Mouse (Mus musculus) spleen, postnatal 14 days (tissue): Measurements from ENCODE around the gene Cdkn2d.
"Not testable (repeated sequence)": the region's sequence is repeated elsewhere in the genome, so short reads cannot be mapped to it uniquely, and the experiment has no call there.

Source experiments
- DNase-seq, 2 experiments: peaks; one replicate each; pipeline ENCODE4 v3.0.0; 2021 to 2022; ENCODE audit warnings: low spot score in 2 of 2

Gene Cdkn2d

GRCm38 (mm10) chr9:21275013-21275710, 16.0 kb downstream of the Cdkn2d start:
- DNase-seq: no peak

GRCm38 (mm10) chr9:21274336-21274735, 16.9 kb downstream of the Cdkn2d start:
- no peak for DNase-seq

GRCm38 (mm10) chr9:21273520-21274228, 17.5 kb downstream of the Cdkn2d start:
- no peak for DNase-seq

GRCm38 (mm10) chr9:21273094-21273493, 18.1 kb downstream of the Cdkn2d start:
- DNase-seq: no peak

- no peak for DNase-seq
These were observed 18.8 kb downstream of the Cdkn2d start for GRCm38 (mm10) chr9:21272391-21272790.

- not testable (repeated sequence) for DNase-seq
These were observed 21.6 kb downstream of the Cdkn2d start for GRCm38 (mm10) chr9:21269590-21269989.

- DNase-seq: no peak
These were observed 22.9 kb downstream of the Cdkn2d start for GRCm38 (mm10) chr9:21268305-21268704.

- no peak for DNase-seq
These were observed 24.3 kb downstream of the Cdkn2d start for GRCm38 (mm10) chr9:21266889-21267288.

GRCm38 (mm10) chr9:21265611-21266010, 25.6 kb downstream of the Cdkn2d start:
- DNase-seq: no peak

GRCm38 (mm10) chr9:21265000-21265561, 26.1 kb downstream of the Cdkn2d start, which contains the start of gene Atg4d:
Gene Atg4d, plus strand, starts transcription at chr9:21265293.
- DNase-seq: peak; percentile 99

GRCm38 (mm10) chr9:21264272-21264999, 26.8 kb downstream of the Cdkn2d start:
- no peak for DNase-seq

GRCm38 (mm10) chr9:21261831-21262230, 29.4 kb downstream of the Cdkn2d start:
- no peak for DNase-seq

- no peak for DNase-seq
These were observed 30.6 kb downstream of the Cdkn2d start for GRCm38 (mm10) chr9:21260491-21261040.

GRCm38 (mm10) chr9:21256349-21256748, 34.9 kb downstream of the Cdkn2d start:
- not testable (repeated sequence) for DNase-seq

- DNase-seq: no peak
These were observed 36.5 kb downstream of the Cdkn2d start for GRCm38 (mm10) chr9:21254690-21255089.

GRCm38 (mm10) chr9:21251116-21251735, 40.0 kb downstream of the Cdkn2d start:
- DNase-seq: no peak

- no peak for DNase-seq
These were observed 40.7 kb downstream of the Cdkn2d start for GRCm38 (mm10) chr9:21250509-21250908.

GRCm38 (mm10) chr9:21249629-21250508, 41.3 kb downstream of the Cdkn2d start:
- no peak for DNase-seq

GRCm38 (mm10) chr9:21248326-21248725, 42.9 kb downstream of the Cdkn2d start, which contains the start of gene S1pr5:
Gene S1pr5, minus strand, starts transcription at chr9:21248443.
- DNase-seq: no peak

- no peak for DNase-seq
These were observed 44.9 kb downstream of the Cdkn2d start for GRCm38 (mm10) chr9:21246342-21246741.
